9 mouse cellular contexts compared by ENCODE assay signal in the genomic region with DNA sequence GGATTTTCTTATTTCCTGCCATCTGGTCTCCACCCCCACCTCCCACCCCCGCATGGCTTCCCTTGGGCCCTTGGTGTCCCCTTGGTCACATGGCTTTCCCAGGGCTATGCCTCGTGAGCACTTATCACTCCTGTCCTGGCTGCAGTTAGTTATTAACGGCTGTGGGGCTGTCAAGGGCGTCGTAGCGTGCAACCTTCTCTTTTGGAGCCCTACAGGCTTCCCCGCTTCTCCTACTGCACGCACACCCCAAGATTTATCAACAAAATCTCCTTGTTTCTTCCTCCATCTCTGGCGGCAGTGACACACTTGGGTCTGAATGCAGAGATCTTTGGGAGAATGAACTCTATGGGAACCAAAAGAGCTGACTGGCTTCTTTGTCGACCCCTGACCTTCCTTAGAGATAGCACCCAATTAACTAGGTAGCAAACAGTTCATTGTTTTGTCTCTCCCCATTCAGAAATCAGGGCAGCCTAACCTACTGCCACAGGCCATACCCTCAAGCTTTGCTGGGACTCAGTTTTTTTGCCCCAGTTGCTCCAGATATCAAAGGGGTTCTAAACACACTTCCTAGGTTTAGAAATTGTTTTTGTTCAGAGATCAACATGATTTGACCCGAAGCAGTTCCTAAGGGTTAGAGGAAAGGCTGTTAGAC. TPM values are rescaled to one million over a fixed set of nuclear protein-coding genes. Genes with fewer than 3 reads are reported as not detected.
DNase-seq lines count a peak whose midpoint lies in the region; ATAC-seq and TF ChIP-seq lines count a peak whose summit lies in the region.
"Had no signal": no experiment of that assay in that cellular context is flagged by ENCODE, and none has a peak within 500 bp of the region (broad histone marks: within the 10 kb centered on the region; RNA-seq: fewer than 3 reads in every experiment).

No protein-coding gene starts in this region.

- ATAC-seq in forebrain, postnatal 0 days, result no peak
- no peak for ATAC-seq in forebrain, embryonic 15.5 days (replicated peaks)
- no peak for ATAC-seq in intestine, postnatal 0 days
- peak; percentile 72 for ATAC-seq in liver, embryonic 15.5 days (ENCODE audit: insufficient read depth)
- ATAC-seq in midbrain, embryonic 11.5 days (ENCODE audit: low FRiP score), result no peak

- WGBS in forebrain, postnatal 0 days, result 29% methylated on average over 11 of the region's 11 CpGs
- 32% methylated on average over 11 of the region's 11 CpGs for WGBS in forebrain, embryonic 15.5 days
- WGBS in embryonic facial prominence, embryonic 10.5 days, result 25% methylated on average over 11 of the region's 11 CpGs
- WGBS in intestine, postnatal 0 days, result 12% methylated on average over 11 of the region's 11 CpGs
- 7% methylated on average over 11 of the region's 11 CpGs for WGBS in liver, embryonic 15.5 days (ENCODE audit: insufficient replicate concordance)
- 52% methylated on average over 11 of the region's 11 CpGs for WGBS in midbrain, embryonic 11.5 days

- H3K4me2 ChIP-seq in forebrain, postnatal 0 days (ENCODE audit: low read depth), result no peak overlapping the region
- H3K4me2 ChIP-seq in forebrain, embryonic 15.5 days (replicated peaks), result no peak overlapping the region
- 0 out of 2 replicates have a peak overlapping the region, but pooled peaks have one; percentile 17 for H3K4me2 ChIP-seq in intestine, postnatal 0 days (replicated peaks; ENCODE audit: low read depth)
- H3K4me2 ChIP-seq in liver, embryonic 15.5 days, result 0 out of 2 replicates have a peak overlapping the region, but pooled peaks have one; percentile 3
- no peak overlapping the region for H3K4me2 ChIP-seq in midbrain, embryonic 11.5 days

- TF ChIP-seq CTCF in forebrain, postnatal 0 days (IDR thresholded peaks at IDR 0.05; ENCODE audit: low read depth), result no peak
- TF ChIP-seq CTCF in intestine, postnatal 0 days (IDR thresholded peaks at IDR 0.05; ENCODE audit: low read depth), result no peak

- H3K9ac ChIP-seq in forebrain, postnatal 0 days, result no peak overlapping the region
- no peak overlapping the region for H3K9ac ChIP-seq in forebrain, embryonic 15.5 days (replicated peaks)
- H3K9ac ChIP-seq in intestine, postnatal 0 days (ENCODE audit: low read depth, low read length), result no peak overlapping the region
- no peak overlapping the region for H3K9ac ChIP-seq in liver, embryonic 15.5 days
- H3K9ac ChIP-seq in midbrain, embryonic 11.5 days (ENCODE audit: low read length), result no peak overlapping the region

- H3K27me3 ChIP-seq in forebrain, postnatal 0 days (ENCODE audit: insufficient read depth, low read length), result no peaks in the 10 kb centered on the region
- no peaks in the 10 kb centered on the region for H3K27me3 ChIP-seq in forebrain, embryonic 15.5 days
- H3K27me3 ChIP-seq in embryonic facial prominence, embryonic 10.5 days (replicated peaks; ENCODE audit: low read depth, poor library complexity, severe bottlenecking), result no peaks in the 10 kb centered on the region
- no peaks in the 10 kb centered on the region for H3K27me3 ChIP-seq in intestine, postnatal 0 days (replicated peaks; ENCODE audit: control insufficient read depth, insufficient read depth, low read length)
- H3K27me3 ChIP-seq in liver, embryonic 15.5 days, result no peaks in the 10 kb centered on the region
- H3K27me3 ChIP-seq in midbrain, embryonic 11.5 days (ENCODE audit: control insufficient read depth, insufficient read depth, low read length), result no peaks in the 10 kb centered on the region

- no peak for DNase-seq in forebrain, postnatal 0 days
- DNase-seq in embryonic facial prominence, embryonic 10.5 days (ENCODE audit: low spot score), result no peak
- DNase-seq in c-Kit-positive CD71-positive TER-119-positive erythroid progenitor cells, embryonic 14.5 days (ENCODE audit: low spot score), result no peak
- DNase-seq in frontal cortex, postnatal 25 days (ENCODE audit: low spot score in 2 of 2), result no peak
- DNase-seq in midbrain, embryonic 11.5 days (ENCODE audit: low spot score, missing footprints), result no peak

- H3K27ac ChIP-seq in forebrain, postnatal 0 days (ENCODE audit: low read depth, low read length), result peak overlapping the region; percentile 21; the same call in 1 of the 2 replicates
- H3K27ac ChIP-seq in forebrain, embryonic 15.5 days (replicated peaks), result no peak overlapping the region
- peak overlapping the region; percentile 54; the same call in 1 of the 2 replicates for H3K27ac ChIP-seq in embryonic facial prominence, embryonic 10.5 days (replicated peaks)
- 0 out of 2 replicates have a peak overlapping the region, but pooled peaks have one; percentile 11 for H3K27ac ChIP-seq in intestine, postnatal 0 days (ENCODE audit: low read depth, low read length)
- peak overlapping the region; percentile 59 for H3K27ac ChIP-seq in liver, embryonic 15.5 days (replicated peaks)
- no peak overlapping the region for H3K27ac ChIP-seq in midbrain, embryonic 11.5 days (ENCODE audit: low read depth, low read length)

- H3K4me1 ChIP-seq in forebrain, postnatal 0 days (ENCODE audit: insufficient read depth), result peaks cover 7% of the 10 kb centered on the region; the same call in 1 of the 2 replicates
- H3K4me1 ChIP-seq in forebrain, embryonic 15.5 days, result peaks cover 13% of the 10 kb centered on the region; the same call in 1 of the 2 replicates
- peaks cover 63% of the 10 kb centered on the region for H3K4me1 ChIP-seq in embryonic facial prominence, embryonic 10.5 days
- no peaks in the 10 kb centered on the region for H3K4me1 ChIP-seq in intestine, postnatal 0 days (replicated peaks; ENCODE audit: control insufficient read depth, insufficient read depth, low read length)
- H3K4me1 ChIP-seq in liver, embryonic 15.5 days (replicated peaks), result peaks cover 39% of the 10 kb centered on the region
- peaks cover 4% of the 10 kb centered on the region for H3K4me1 ChIP-seq in midbrain, embryonic 11.5 days (ENCODE audit: control insufficient read depth, insufficient read depth, low read length)

- peaks cover 3% of the 10 kb centered on the region; the same call in 1 of the 2 replicates for H3K36me3 ChIP-seq in forebrain, postnatal 0 days (ENCODE audit: insufficient read depth)
- H3K36me3 ChIP-seq in forebrain, embryonic 15.5 days, result no peaks in the 10 kb centered on the region
- peaks cover 5% of the 10 kb centered on the region for H3K36me3 ChIP-seq in embryonic facial prominence, embryonic 10.5 days (replicated peaks)
- H3K36me3 ChIP-seq in intestine, postnatal 0 days (ENCODE audit: control insufficient read depth, insufficient read depth), result no peaks in the 10 kb centered on the region
- no peaks in the 10 kb centered on the region for H3K36me3 ChIP-seq in liver, embryonic 15.5 days (replicated peaks)
- H3K36me3 ChIP-seq in midbrain, embryonic 11.5 days (ENCODE audit: control insufficient read depth, insufficient read depth, low read length), result no peaks in the 10 kb centered on the region

- no peaks in the 10 kb centered on the region for H3K9me3 ChIP-seq in forebrain, postnatal 0 days (ENCODE audit: low read length)
- H3K9me3 ChIP-seq in forebrain, embryonic 15.5 days, result no peaks in the 10 kb centered on the region
- H3K9me3 ChIP-seq in embryonic facial prominence, embryonic 10.5 days, result no peaks in the 10 kb centered on the region
- H3K9me3 ChIP-seq in intestine, postnatal 0 days (ENCODE audit: control insufficient read depth), result no peaks in the 10 kb centered on the region
- H3K9me3 ChIP-seq in liver, embryonic 15.5 days (replicated peaks), result no peaks in the 10 kb centered on the region
- no peaks in the 10 kb centered on the region for H3K9me3 ChIP-seq in midbrain, embryonic 11.5 days (ENCODE audit: control insufficient read depth, low read length)

- no peak overlapping the region for H3K4me3 ChIP-seq in forebrain, postnatal 0 days (ENCODE audit: low read depth, low read length)
- H3K4me3 ChIP-seq in forebrain, embryonic 15.5 days, result no peak overlapping the region
- no peak overlapping the region for H3K4me3 ChIP-seq in embryonic facial prominence, embryonic 10.5 days
- no peak overlapping the region for H3K4me3 ChIP-seq in intestine, postnatal 0 days (ENCODE audit: low read depth, low read length)
- no peak overlapping the region for H3K4me3 ChIP-seq in liver, embryonic 15.5 days (replicated peaks)
- no peak overlapping the region for H3K4me3 ChIP-seq in midbrain, embryonic 11.5 days (ENCODE audit: low read depth, low read length)
- H3K4me3 ChIP-seq: myocyte had no signal

RNA-seq across cellular contexts. Expression of a gene that starts 48.3 kb away (rescaled TPM):
- total RNA-seq in forebrain, postnatal 0 days (2014; rRNA removed), result 23.6 and 31.1 TPM in 2 replicates
- polyA plus RNA-seq in forebrain, postnatal 0 days (2015; fragmentation: Nextera tagmentation; extraction: Ambion mirVana), result 14.9 and 19.2 TPM in 2 replicates
- polyA plus RNA-seq in forebrain, embryonic 15.5 days (2015; fragmentation: Nextera tagmentation; extraction: Ambion mirVana), result 22.1 and 23.2 TPM in 2 replicates
- polyA plus RNA-seq in embryonic facial prominence, embryonic 10.5 days (2016; fragmentation: Nextera tagmentation; extraction: Ambion mirVana), result 54.6 and 57.0 TPM in 2 replicates
- 37.8 and 40.9 TPM in 2 replicates for polyA plus RNA-seq in intestine, postnatal 0 days (2015; fragmentation: Nextera tagmentation; extraction: Ambion mirVana)
- 25.2 and 30.2 TPM in 2 replicates for polyA plus RNA-seq in liver, embryonic 15.5 days (2015; fragmentation: Nextera tagmentation; extraction: Ambion mirVana)
- polyA plus RNA-seq in midbrain, embryonic 11.5 days (2014; fragmentation: Nextera tagmentation; extraction: Ambion mirVana), result 42.7 and 46.6 TPM in 2 replicates

Comparison
In these comparisons a context has a peak if more than half of its experiments do, and no peak if none do; other contexts are left out.
1. H3K27ac ChIP-seq: peak in forebrain, postnatal 0 days (single experiment), embryonic facial prominence, embryonic 10.5 days (single experiment), intestine, postnatal 0 days (single experiment) and liver, embryonic 15.5 days (single experiment); none in forebrain, embryonic 15.5 days (single experiment) and midbrain, embryonic 11.5 days (single experiment).
2. H3K4me2 ChIP-seq: peak in intestine, postnatal 0 days (single experiment) and liver, embryonic 15.5 days (single experiment); none in forebrain, postnatal 0 days (single experiment), forebrain, embryonic 15.5 days (single experiment) and midbrain, embryonic 11.5 days (single experiment).